Mouse (Mus musculus): Measurements from ENCODE around the gene Dock8. TPM values are rescaled to one million over a fixed set of nuclear protein-coding genes. Genes with fewer than 3 reads are reported as not detected.

Dock8 gene
- polyA plus RNA-seq, 1 experiment from 2014 or later: 0.55 TPM

DNA sequence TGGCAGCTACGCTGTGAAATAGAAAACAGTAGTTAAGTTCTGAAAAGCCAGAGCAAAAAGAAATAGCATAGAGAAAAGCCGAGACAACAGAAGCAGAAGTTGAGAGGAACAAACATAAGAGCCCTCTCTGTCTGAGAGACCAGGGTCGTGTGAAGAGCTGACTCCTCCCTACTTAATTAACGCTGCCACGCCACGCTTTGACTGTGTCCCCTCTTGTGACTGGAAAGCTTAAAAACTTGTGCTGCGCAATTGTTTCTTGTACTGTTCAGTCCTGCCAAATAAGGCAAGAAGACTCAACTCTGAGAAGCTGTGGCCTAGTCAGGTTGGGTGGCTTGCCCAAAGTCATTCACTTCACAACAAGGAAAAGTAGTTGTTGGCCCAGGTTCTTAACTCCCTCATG is 184.7 kb downstream of the Dock8 start:
- H3K36me3 ChIP-seq (ENCODE audit: control insufficient read depth, insufficient read depth, low read length): no peaks in the 10 kb centered on the region
- H3K9ac ChIP-seq (ENCODE audit: low read length): no peak overlapping the region
- H3K9me3 ChIP-seq (replicated peaks; ENCODE audit: control insufficient read depth, low read length): no peaks in the 10 kb centered on the region
- DNase-seq (ENCODE audit: low spot score) (no peak), ATAC-seq (no peak)
- no peaks in the 10 kb centered on the region for H3K27me3 ChIP-seq (replicated peaks; ENCODE audit: control insufficient read depth, insufficient read depth, low read length)
- H3K4me2 ChIP-seq (ENCODE audit: low read length): no peak overlapping the region
- 55% methylated on average over 7 of the region's 7 CpGs for WGBS
- no peak overlapping the region for H3K4me3 ChIP-seq (ENCODE audit: low read depth, low read length)
- no peaks in the 10 kb centered on the region for H3K4me1 ChIP-seq (ENCODE audit: control insufficient read depth, insufficient read depth, low read length)
- H3K27ac ChIP-seq (ENCODE audit: low read depth, low read length): no peak overlapping the region

DNA sequence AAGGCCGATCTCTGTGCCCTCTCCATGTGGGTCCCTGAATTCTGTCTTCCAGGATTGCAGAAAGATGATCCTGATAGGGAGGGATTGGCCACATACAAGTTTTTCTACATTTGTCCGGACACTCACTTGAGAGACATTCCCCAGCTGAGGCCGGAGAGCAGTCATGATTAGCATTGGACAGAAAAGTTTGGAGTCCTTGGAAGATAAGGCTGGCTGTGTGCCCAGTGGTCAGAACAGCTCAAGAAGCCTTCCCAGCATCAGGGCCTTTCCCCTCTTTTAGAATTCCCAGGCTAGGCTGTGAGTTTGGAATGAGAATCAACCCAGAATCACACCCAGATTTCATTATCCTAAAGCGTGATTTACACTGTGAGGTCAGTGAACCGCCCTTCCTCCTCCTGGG is 187.0 kb downstream of the Dock8 start:
- ATAC-seq (no peak), DNase-seq (ENCODE audit: low spot score) (no peak)
- Histone ChIP-seq H3K4me1 (ENCODE audit: control insufficient read depth, insufficient read depth, low read length) (no peaks in the 10 kb centered on the region), H3K4me3 (ENCODE audit: low read depth, low read length) (no peak overlapping the region), H3K27me3 (replicated peaks; ENCODE audit: control insufficient read depth, insufficient read depth, low read length) (no peaks in the 10 kb centered on the region), H3K4me2 (ENCODE audit: low read length) (no peak overlapping the region), H3K9ac (ENCODE audit: low read length) (no peak overlapping the region), H3K36me3 (ENCODE audit: control insufficient read depth, insufficient read depth, low read length) (no peaks in the 10 kb centered on the region), H3K9me3 (replicated peaks; ENCODE audit: control insufficient read depth, low read length) (no peaks in the 10 kb centered on the region), H3K27ac (ENCODE audit: low read depth, low read length) (no peak overlapping the region)
- 92% methylated on average over 5 of the region's 5 CpGs for WGBS

DNA sequence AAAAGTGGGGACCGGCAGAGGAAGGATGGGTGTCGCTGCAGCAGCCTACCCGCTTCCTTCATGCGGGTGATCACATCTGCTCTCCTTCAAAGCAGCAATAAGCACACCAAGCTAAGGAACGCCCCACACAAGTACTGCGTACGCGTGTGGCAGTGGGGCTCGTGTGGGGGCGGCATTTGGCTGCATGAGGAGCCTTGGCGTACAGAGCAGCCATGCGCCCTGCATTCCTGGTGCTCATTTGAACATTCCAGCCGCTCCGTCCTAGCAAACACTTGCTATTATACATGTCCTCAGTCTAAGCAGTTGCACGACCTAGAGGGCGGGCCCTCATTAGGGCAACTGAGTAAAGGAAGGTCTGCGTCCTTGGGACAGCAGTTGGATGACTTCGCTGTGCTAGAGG is 188.3 kb downstream of the Dock8 start:
- Histone ChIP-seq H3K4me2 (ENCODE audit: low read length) (no peak overlapping the region), H3K4me3 (ENCODE audit: low read depth, low read length) (no peak overlapping the region), H3K36me3 (ENCODE audit: control insufficient read depth, insufficient read depth, low read length) (no peaks in the 10 kb centered on the region), H3K27ac (ENCODE audit: low read depth, low read length) (no peak overlapping the region), H3K9me3 (replicated peaks; ENCODE audit: control insufficient read depth, low read length) (no peaks in the 10 kb centered on the region), H3K9ac (ENCODE audit: low read length) (no peak overlapping the region), H3K4me1 (ENCODE audit: control insufficient read depth, insufficient read depth, low read length) (no peaks in the 10 kb centered on the region), H3K27me3 (replicated peaks; ENCODE audit: control insufficient read depth, insufficient read depth, low read length) (no peaks in the 10 kb centered on the region)
- ATAC-seq: no peak
- no peak for DNase-seq (ENCODE audit: low spot score)
- WGBS: 71% methylated on average over 18 of the region's 18 CpGs

DNA sequence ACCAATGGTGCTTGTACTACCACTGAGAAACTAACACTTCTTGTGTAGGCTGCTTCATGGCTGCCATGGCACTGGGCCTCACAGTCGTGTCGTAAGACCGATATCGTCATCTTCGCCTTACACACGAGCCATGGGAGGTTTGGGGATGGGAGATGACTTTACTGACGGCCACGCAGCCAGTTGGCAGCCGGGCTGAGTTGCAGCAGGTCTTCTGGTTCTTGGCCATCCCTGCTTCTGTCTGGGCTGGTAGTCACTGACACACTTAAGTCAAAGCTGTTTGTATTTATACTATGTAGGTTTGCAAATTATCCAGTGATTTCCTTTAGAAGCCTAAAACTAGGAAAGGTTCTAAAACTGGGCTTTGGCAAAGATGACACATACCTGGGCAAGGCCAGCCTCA is 194.4 kb downstream of the Dock8 start:
- 94% methylated on average over 9 of the region's 9 CpGs for WGBS
- no peak for ATAC-seq
- no peaks in the 10 kb centered on the region for H3K9me3 ChIP-seq (replicated peaks; ENCODE audit: control insufficient read depth, low read length)
- H3K4me1 ChIP-seq (ENCODE audit: control insufficient read depth, insufficient read depth, low read length): no peaks in the 10 kb centered on the region
- no peaks in the 10 kb centered on the region for H3K36me3 ChIP-seq (ENCODE audit: control insufficient read depth, insufficient read depth, low read length)
- no peaks in the 10 kb centered on the region for H3K27me3 ChIP-seq (replicated peaks; ENCODE audit: control insufficient read depth, insufficient read depth, low read length)
- H3K9ac ChIP-seq (ENCODE audit: low read length): no peak overlapping the region
- no peak for DNase-seq (ENCODE audit: low spot score)
- H3K27ac ChIP-seq (ENCODE audit: low read depth, low read length): no peak overlapping the region
- no peak overlapping the region for H3K4me2 ChIP-seq (ENCODE audit: low read length)
- no peak overlapping the region for H3K4me3 ChIP-seq (ENCODE audit: low read depth, low read length)

DNA sequence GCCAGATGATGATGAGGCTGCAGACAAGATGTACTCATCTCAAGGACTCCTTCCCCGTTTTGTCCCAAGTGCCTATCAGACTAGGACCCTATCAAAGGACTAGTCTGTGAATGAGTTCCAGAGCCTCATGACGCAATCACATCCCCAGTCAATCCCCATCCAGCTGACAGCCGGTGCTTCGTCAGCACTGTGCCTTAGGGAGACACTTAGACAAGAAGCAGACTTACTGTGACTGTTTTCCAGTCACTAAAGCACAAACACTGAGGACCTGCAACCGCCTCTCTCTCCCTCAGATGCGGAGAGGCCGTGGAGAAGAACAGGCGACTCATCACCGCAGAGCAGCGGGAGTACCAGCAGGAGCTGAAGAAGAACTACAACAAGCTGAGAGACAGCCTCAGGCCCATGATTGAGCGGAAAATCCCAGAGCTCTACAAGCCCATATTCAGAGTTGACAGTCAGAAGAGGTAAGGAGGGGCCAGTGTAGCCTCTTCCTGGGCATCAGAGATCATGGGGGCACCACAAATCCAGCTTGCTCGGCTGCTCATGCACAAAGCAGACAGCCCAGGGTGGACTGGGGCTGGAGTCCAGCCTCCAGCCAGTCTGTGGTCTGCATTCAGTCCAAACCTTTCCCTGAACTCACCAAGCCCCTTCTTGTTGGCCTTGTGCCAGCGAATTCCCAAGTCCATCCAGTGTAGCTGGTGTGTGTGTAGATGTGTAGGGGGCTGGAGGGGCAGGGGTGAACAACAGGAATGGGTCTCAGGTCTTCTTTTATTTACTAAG is 200.9 kb downstream of the Dock8 start:
- no peaks in the 10 kb centered on the region for H3K4me1 ChIP-seq (ENCODE audit: control insufficient read depth, insufficient read depth, low read length)
- peak; percentile 20 for DNase-seq (ENCODE audit: low spot score)
- no peaks in the 10 kb centered on the region for H3K36me3 ChIP-seq (ENCODE audit: control insufficient read depth, insufficient read depth, low read length)
- H3K9ac ChIP-seq (ENCODE audit: low read length): no peak overlapping the region
- ATAC-seq: no peak
- no peak overlapping the region for H3K4me3 ChIP-seq (ENCODE audit: low read depth, low read length)
- H3K9me3 ChIP-seq (replicated peaks; ENCODE audit: control insufficient read depth, low read length): no peaks in the 10 kb centered on the region
- H3K4me2 ChIP-seq (ENCODE audit: low read length): no peak overlapping the region
- WGBS: 80% methylated on average over 13 of the region's 13 CpGs
- H3K27ac ChIP-seq (ENCODE audit: low read depth, low read length): no peak overlapping the region
- H3K27me3 ChIP-seq (replicated peaks; ENCODE audit: control insufficient read depth, insufficient read depth, low read length): no peaks in the 10 kb centered on the region

DNA sequence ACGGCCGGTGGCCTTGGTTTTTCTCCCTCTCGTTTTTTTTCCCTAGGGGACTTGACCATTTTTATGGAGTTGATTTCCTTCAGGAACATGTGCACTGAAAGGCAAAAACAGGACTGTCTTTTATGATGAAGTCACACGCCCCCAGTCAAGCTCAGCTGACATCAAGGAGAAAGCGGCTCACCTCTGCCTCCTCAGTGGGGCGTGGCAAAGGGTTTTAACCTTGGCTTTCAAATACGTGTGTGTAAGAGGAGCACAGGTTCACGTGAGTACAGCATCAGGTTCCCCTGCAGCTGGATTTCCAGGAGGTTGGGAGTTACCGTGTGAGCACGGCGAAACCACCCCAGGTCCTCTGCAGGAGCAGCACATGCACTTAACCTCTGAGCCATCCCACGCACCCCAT is 203.7 kb downstream of the Dock8 start:
- ATAC-seq: no peak
- Histone ChIP-seq H3K4me2 (ENCODE audit: low read length) (no peak overlapping the region), H3K4me1 (ENCODE audit: control insufficient read depth, insufficient read depth, low read length) (peaks cover 5% of the 10 kb centered on the region; the same call in 1 of the 2 replicates), H3K9ac (ENCODE audit: low read length) (no peak overlapping the region), H3K4me3 (ENCODE audit: low read depth, low read length) (no peak overlapping the region), H3K36me3 (ENCODE audit: control insufficient read depth, insufficient read depth, low read length) (no peaks in the 10 kb centered on the region), H3K9me3 (replicated peaks; ENCODE audit: control insufficient read depth, low read length) (no peaks in the 10 kb centered on the region), H3K27ac (ENCODE audit: low read depth, low read length) (no peak overlapping the region), H3K27me3 (replicated peaks; ENCODE audit: control insufficient read depth, insufficient read depth, low read length) (no peaks in the 10 kb centered on the region)
- DNase-seq (ENCODE audit: low spot score): no peak
- 85% methylated on average over 12 of the region's 12 CpGs for WGBS

DNA sequence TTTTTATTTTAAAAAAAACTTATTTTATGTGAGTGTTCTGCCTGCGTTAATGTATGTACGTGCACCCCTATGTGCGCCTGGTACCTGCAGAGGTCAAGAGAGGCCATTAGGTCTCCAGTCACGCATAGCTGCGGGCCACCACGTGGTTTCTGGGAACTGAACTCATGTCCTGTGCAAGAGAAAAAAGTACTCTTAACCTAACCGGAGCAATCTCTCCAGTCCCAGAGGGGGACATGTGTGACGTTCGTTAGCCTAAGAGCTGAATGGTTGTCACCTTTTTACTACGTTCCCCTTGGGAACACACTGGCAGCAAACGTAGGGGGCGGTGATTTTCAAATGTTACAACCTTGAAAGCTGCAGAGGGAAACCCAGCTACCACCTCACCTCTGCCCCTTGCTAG is 207.6 kb downstream of the Dock8 start:
- Histone ChIP-seq H3K36me3 (ENCODE audit: control insufficient read depth, insufficient read depth, low read length) (no peaks in the 10 kb centered on the region), H3K4me2 (ENCODE audit: low read length) (no peak overlapping the region), H3K4me1 (ENCODE audit: control insufficient read depth, insufficient read depth, low read length) (peaks cover 9% of the 10 kb centered on the region; the same call in 1 of the 2 replicates), H3K27me3 (replicated peaks; ENCODE audit: control insufficient read depth, insufficient read depth, low read length) (no peaks in the 10 kb centered on the region), H3K4me3 (ENCODE audit: low read depth, low read length) (no peak overlapping the region), H3K9ac (ENCODE audit: low read length) (no peak overlapping the region), H3K27ac (ENCODE audit: low read depth, low read length) (no peak overlapping the region), H3K9me3 (replicated peaks; ENCODE audit: control insufficient read depth, low read length) (no peaks in the 10 kb centered on the region)
- ATAC-seq (no peak), DNase-seq (ENCODE audit: low spot score) (no peak)
- WGBS: 64% methylated on average over 12 of the region's 12 CpGs

DNA sequence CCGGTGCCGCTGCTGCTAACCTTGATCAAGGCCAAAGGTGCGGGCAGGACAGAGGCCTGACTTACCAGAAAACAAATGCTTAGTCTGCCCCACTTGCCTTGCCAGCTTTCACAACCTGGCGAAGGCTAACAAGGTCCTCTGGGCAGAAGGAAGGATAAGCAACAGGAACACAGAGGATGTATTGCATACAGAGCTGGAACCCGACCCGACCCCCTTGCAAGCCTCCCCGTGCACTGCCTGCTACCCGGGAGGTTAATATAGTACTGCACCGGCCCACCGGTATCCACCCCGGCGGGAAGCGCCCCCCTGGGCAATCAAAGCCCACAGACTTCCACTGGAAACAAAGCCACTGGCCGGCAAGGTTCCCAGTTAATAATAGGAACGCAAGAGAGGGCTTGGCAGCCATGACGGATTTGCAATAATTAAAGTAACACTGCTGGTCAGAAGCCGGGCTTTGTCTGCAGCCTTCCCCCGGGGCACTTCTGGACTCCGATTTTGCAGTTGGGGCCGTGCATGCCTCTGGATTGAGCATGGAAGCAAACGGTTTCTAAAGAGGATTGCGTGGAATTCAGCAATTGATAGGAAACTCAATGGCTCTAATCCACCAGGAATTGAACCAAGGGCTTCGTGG is 208.5 kb downstream of the Dock8 start:
- peak overlapping the region; percentile 45 for H3K4me2 ChIP-seq (ENCODE audit: low read length)
- ATAC-seq (peak; percentile 63; the same call in 1 of the 2 replicates), DNase-seq (ENCODE audit: low spot score) (peak; percentile 61)
- no peak overlapping the region for H3K27ac ChIP-seq (ENCODE audit: low read depth, low read length)
- no peaks in the 10 kb centered on the region for H3K27me3 ChIP-seq (replicated peaks; ENCODE audit: control insufficient read depth, insufficient read depth, low read length)
- no peaks in the 10 kb centered on the region for H3K36me3 ChIP-seq (ENCODE audit: control insufficient read depth, insufficient read depth, low read length)
- 4% methylated on average over 23 of the region's 23 CpGs for WGBS
- H3K9ac ChIP-seq (ENCODE audit: low read length): peak overlapping the region; percentile 25; the same call in 1 of the 2 replicates
- peaks cover 9% of the 10 kb centered on the region; the same call in 1 of the 2 replicates for H3K4me1 ChIP-seq (ENCODE audit: control insufficient read depth, insufficient read depth, low read length)
- no peak overlapping the region for H3K4me3 ChIP-seq (ENCODE audit: low read depth, low read length)
- no peaks in the 10 kb centered on the region for H3K9me3 ChIP-seq (replicated peaks; ENCODE audit: control insufficient read depth, low read length)

DNA sequence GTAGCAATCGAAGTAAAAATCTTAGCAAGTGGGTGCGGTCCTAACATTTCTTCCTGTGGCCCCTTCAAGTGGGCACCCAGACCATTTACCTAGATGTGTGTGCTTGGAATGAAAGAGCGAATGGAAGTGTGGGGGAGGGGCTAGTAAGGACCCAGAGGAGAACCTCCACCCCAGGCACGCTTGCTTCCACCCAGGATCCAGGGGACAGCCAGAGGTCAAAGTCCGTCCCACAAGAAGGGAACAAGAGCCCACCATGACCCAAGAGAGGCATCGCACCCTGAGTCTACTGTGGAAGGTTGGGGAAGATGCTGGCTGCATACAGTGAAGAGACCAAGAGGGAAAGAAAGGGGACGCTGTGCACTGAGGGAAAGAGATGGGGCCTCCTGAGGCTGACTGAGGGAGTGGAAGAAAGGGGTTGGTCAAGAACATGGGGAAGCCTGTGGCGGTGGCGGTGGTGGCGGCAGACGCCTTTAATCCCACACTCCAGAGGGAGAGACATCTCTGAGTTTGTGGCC is 209.3 kb downstream of the Dock8 start:
- no peak overlapping the region for H3K27ac ChIP-seq (ENCODE audit: low read depth, low read length)
- no peak overlapping the region; the same call in 1 of the 2 replicates for H3K4me2 ChIP-seq (ENCODE audit: low read length)
- 56% methylated on average over 11 of the region's 11 CpGs for WGBS
- H3K9ac ChIP-seq (ENCODE audit: low read length): no peak overlapping the region
- ATAC-seq: no peak
- no peak overlapping the region for H3K4me3 ChIP-seq (ENCODE audit: low read depth, low read length)
- no peaks in the 10 kb centered on the region for H3K36me3 ChIP-seq (ENCODE audit: control insufficient read depth, insufficient read depth, low read length)
- H3K27me3 ChIP-seq (replicated peaks; ENCODE audit: control insufficient read depth, insufficient read depth, low read length): no peaks in the 10 kb centered on the region
- peaks cover 9% of the 10 kb centered on the region; the same call in 1 of the 2 replicates for H3K4me1 ChIP-seq (ENCODE audit: control insufficient read depth, insufficient read depth, low read length)
- H3K9me3 ChIP-seq (replicated peaks; ENCODE audit: control insufficient read depth, low read length): no peaks in the 10 kb centered on the region
- no peak for DNase-seq (ENCODE audit: low spot score)

Data from forebrain, embryonic 14.5 days (tissue).